Mouse (Mus musculus) Patski (cell line): Measurements from ENCODE around the gene Dcaf15. TPM values are rescaled to one million over a fixed set of nuclear protein-coding genes. Genes with fewer than 3 reads are reported as not detected.

Source experiments
- ATAC-seq: fragments of 100-300 bp; one replicate; pipeline ENCODE4 v1.8.0; 2021
- CTCF ChIA-PET: fragments of 350-600 bp; sonication (Branson Sonifier 250); formaldehyde crosslinking; loops from one replicate; lab custom pipeline; 2022; ENCODE audit warnings: inconsistent platforms; lab: Charles Lee
- POLR2A ChIA-PET: fragments of 350-600 bp; sonication (Branson Sonifier 250); formaldehyde crosslinking; loops from one replicate; lab custom pipeline; 2022; ENCODE audit warnings: antibody characterized with exemption, inconsistent platforms; lab: Charles Lee
- DNase-seq: peaks from one replicate; pipeline ENCODE4 v3.0.0-alpha.2; 2011; ENCODE audit warnings: low read depth, low spot score
- H3K27me3 ChIP-seq: fragments of 371-371 bp; one replicate; pipeline ENCODE4 v1.5.1; 2021
- CTCF ChIP-seq: fragments of 100-300 bp; IDR thresholded peaks from one replicate; pipeline ENCODE4 v1.5.1; 2021
- in situ Hi-C: fragments of 300-500 bp; cut with MboI; formaldehyde crosslinking; loops from 3 replicates; pipeline ENCODE4 v1.11.1; 2018; ENCODE audit warnings: low pct_unique_long_range_greater_than_20kb, mixed read lengths
- polyA plus RNA-seq: library from polyadenylated mRNA; unstranded; gene quantifications from one replicate; pipeline ENCODE4 v1.2.3, GENCODE M21; 2021

Dcaf15 gene
- polyA plus RNA-seq, 1 experiment from 2014 or later, result 30.1 TPM

- DNase-seq (no peak), ATAC-seq (no peak)
- in situ Hi-C loops, result no loop called here
- TF ChIP-seq CTCF, result no peak
- CTCF ChIA-PET, result interaction anchor here (1.1 to 1.8 kb wide), 2 partner anchors 12 to 16 kb away, joined by 4 read pairs; partner anchors contain the start of gene Gm10643
- POLR2A ChIA-PET, result no interaction called here
- peaks cover 4% of the 10 kb centered on the region for H3K27me3 ChIP-seq
Observed at GRCm38 (mm10) chr8:84053229-84053628, 51.3 kb downstream of the Dcaf15 start.

- no peak for ATAC-seq
- peaks cover 4% of the 10 kb centered on the region for H3K27me3 ChIP-seq
- ChIA-PET POLR2A (no interaction called here), CTCF (no interaction called here)
- in situ Hi-C loops, result no loop called here
- TF ChIP-seq CTCF, result no peak
- DNase-seq, result no peak
Observed at GRCm38 (mm10) chr8:84052746-84053145, 51.8 kb downstream of the Dcaf15 start.

GRCm38 (mm10) chr8:84048171-84048570, 56.4 kb downstream of the Dcaf15 start:
- TF ChIP-seq CTCF, result no peak
- CTCF ChIA-PET, result no interaction called here
- DNase-seq (no peak), ATAC-seq (no peak)
- in situ Hi-C loops, result no loop called here
- H3K27me3 ChIP-seq, result peaks cover 8% of the 10 kb centered on the region
- POLR2A ChIA-PET, result no interaction called here

Other genes starting within 250 kb of the Dcaf15 start
- 51.2 TPM for gene Adgrl1, start 204.7 kb downstream of the Dcaf15 start, polyA plus RNA-seq
- 0.82 TPM for gene Gm10644, start 149.6 kb downstream of the Dcaf15 start, polyA plus RNA-seq
- gene Asf1b, start 149.3 kb downstream of the Dcaf15 start, polyA plus RNA-seq, result 24.1 TPM
- gene Prkaca, start 131.8 kb downstream of the Dcaf15 start, polyA plus RNA-seq, result 102 TPM
- 42.5 TPM for gene Samd1, start 107.1 kb downstream of the Dcaf15 start, polyA plus RNA-seq
- gene 1700067K01Rik, start 103.3 kb downstream of the Dcaf15 start, polyA plus RNA-seq, result 1.3 TPM
- 4.9 TPM for gene 2210011C24Rik, start 92.6 kb downstream of the Dcaf15 start, polyA plus RNA-seq
- gene Palm3, start 83.3 kb downstream of the Dcaf15 start, polyA plus RNA-seq, result 48.0 TPM
- 0.18 TPM for gene Il27ra, start 62.2 kb downstream of the Dcaf15 start, polyA plus RNA-seq
- gene Rln3, start 59.8 kb downstream of the Dcaf15 start, polyA plus RNA-seq, result not detected
- 3.1 TPM for gene Gm10643, start 39.6 kb downstream of the Dcaf15 start, polyA plus RNA-seq
- gene Rfx1, start 37.9 kb downstream of the Dcaf15 start, polyA plus RNA-seq, result 14.2 TPM
- 4.9 TPM for gene Podnl1, start 21.2 kb upstream of the Dcaf15 start, polyA plus RNA-seq
- 54.7 TPM for gene Cc2d1a, start 43.2 kb upstream of the Dcaf15 start, polyA plus RNA-seq
- gene 4930432K21Rik, start 43.3 kb upstream of the Dcaf15 start, polyA plus RNA-seq, result 3.9 TPM
- gene Nanos3, start 80.4 kb upstream of the Dcaf15 start, polyA plus RNA-seq, result 0.81 TPM
- gene Zswim4, start 132.3 kb upstream of the Dcaf15 start, polyA plus RNA-seq, result 22.4 TPM
- 227 TPM for gene D8Ertd738e, start 145.0 kb upstream of the Dcaf15 start, polyA plus RNA-seq
- gene Mri1, start 152.6 kb upstream of the Dcaf15 start, polyA plus RNA-seq, result 49.0 TPM
- gene Ccdc130, start 165.6 kb upstream of the Dcaf15 start, polyA plus RNA-seq, result 21.3 TPM